Comparison of ENCODE assay signal across 11 mouse cellular contexts in the genomic region with DNA sequence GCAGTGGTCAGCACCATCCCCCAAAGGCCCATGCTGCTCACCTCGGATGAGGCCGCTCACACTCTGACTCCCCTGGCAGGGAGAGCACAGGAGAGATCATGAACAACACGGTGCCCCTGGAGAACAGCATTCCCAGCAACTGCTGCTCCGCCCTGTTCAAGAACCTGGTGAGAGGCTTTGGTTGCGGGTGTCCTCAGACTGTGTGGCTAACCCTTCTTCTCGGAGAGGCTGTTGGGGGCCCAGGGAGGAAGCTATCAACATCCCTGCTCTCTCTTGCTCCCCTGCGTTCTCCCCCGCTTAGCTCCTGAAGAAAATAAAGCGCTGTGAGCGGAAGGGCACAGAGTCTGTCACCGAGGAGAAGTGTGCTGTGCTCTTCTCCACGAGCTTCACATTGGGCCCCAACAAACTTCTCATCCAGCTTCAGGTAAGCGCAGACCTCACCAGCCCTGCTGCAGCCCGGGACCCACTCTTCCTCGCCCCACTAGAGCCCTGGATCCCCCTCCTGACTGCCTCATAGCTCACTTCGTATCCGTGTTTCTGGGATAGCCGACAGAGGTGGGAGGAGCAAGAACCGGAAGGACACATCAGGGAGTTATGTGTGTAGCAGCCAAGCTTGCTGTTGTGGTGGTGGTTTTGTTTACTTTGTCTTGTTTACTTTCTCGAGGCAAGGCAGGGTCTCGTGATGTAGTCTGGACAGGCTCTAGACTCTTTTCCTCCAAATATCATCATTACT. TPM values are rescaled to one million over a fixed set of nuclear protein-coding genes. Genes with fewer than 3 reads are reported as not detected.
A peak's percentile ranks its signal among the peaks of the same experiment; 100 is the strongest.
DNase-seq lines count a peak whose midpoint lies in the region; ATAC-seq and TF ChIP-seq lines count a peak whose summit lies in the region.
"Had no signal": no experiment of that assay in that cellular context is flagged by ENCODE, and none has a peak within 500 bp of the region (broad histone marks: within the 10 kb centered on the region; RNA-seq: fewer than 3 reads in every experiment).

No protein-coding gene starts in this region.

- H3K27ac ChIP-seq in heart, embryonic 12.5 days (ENCODE audit: poor library complexity, severe bottlenecking), result no peak overlapping the region
- no peak overlapping the region for H3K27ac ChIP-seq in limb, embryonic 14.5 days (replicated peaks; ENCODE audit: low read depth, low read length)

- H3K27me3 ChIP-seq in heart, embryonic 12.5 days (replicated peaks), result no peaks in the 10 kb centered on the region
- no peaks in the 10 kb centered on the region for H3K27me3 ChIP-seq in limb, embryonic 14.5 days (ENCODE audit: control insufficient read depth, insufficient read depth, low read length)

- no peak for TF ChIP-seq POLR2A in limb, embryonic 14.5 days (IDR thresholded peaks at IDR 0.05; ENCODE audit: borderline replicate concordance, extremely low read depth, insufficient read depth, insufficient read length)

- peaks cover 2% of the 10 kb centered on the region for H3K4me1 ChIP-seq in heart, embryonic 12.5 days (replicated peaks)
- H3K4me1 ChIP-seq in limb, embryonic 14.5 days (ENCODE audit: control insufficient read depth, insufficient read depth, low read length), result no peaks in the 10 kb centered on the region

- WGBS in heart, embryonic 12.5 days, result 51% methylated on average over 21 of the region's 21 CpGs
- 51% methylated on average over 21 of the region's 21 CpGs for WGBS in limb, embryonic 14.5 days

- H3K36me3 ChIP-seq in heart, embryonic 12.5 days, result peaks cover 83% of the 10 kb centered on the region
- peaks cover 12% of the 10 kb centered on the region for H3K36me3 ChIP-seq in limb, embryonic 14.5 days (ENCODE audit: control insufficient read depth, insufficient read depth, low read length)

- H3K4me2 ChIP-seq in heart, embryonic 12.5 days, result peak overlapping the region; percentile 38
- no peak overlapping the region; the same call in 1 of the 2 replicates for H3K4me2 ChIP-seq in limb, embryonic 14.5 days (replicated peaks; ENCODE audit: low read depth, low read length, severe bottlenecking)

- 0 out of 2 replicates have a peak overlapping the region, but pooled peaks have one; percentile 15 for H3K9ac ChIP-seq in heart, embryonic 12.5 days
- peak overlapping the region; percentile 16; the same call in 1 of the 2 replicates for H3K9ac ChIP-seq in limb, embryonic 14.5 days (ENCODE audit: low read depth, low read length, severe bottlenecking)

- ATAC-seq in heart, embryonic 12.5 days (ENCODE audit: insufficient number of reproducible peaks, low FRiP score), result no peak
- no peak for ATAC-seq in limb, embryonic 14.5 days (ENCODE audit: low FRiP score, low read depth)
- no peak for ATAC-seq in frontal cortex, adult (ENCODE audit: low TSS enrichment)

- no peak for DNase-seq in heart, postnatal 10 days
- DNase-seq in retina, postnatal 1 day, result peak; percentile 36
- no peak for DNase-seq in retina, embryonic 14.5 days (ENCODE audit: low spot score)
- DNase-seq in limb, embryonic 14.5 days (ENCODE audit: low spot score), result peak; percentile 1
- DNase-seq in yolk sac, embryonic 10.5 days (ENCODE audit: low spot score), result peak; percentile 57
- no peak for DNase-seq in spleen, postnatal 10 days (ENCODE audit: low spot score in 2 of 2)
- DNase-seq: adrenal gland, postnatal 36 days; cerebellum, postnatal 36 days; gastrocnemius, postnatal 25 days had no signal

- intact Hi-C loops in heart, postnatal 10 days (cut with DNase I), result no loop called here

- H3K4me3 ChIP-seq in heart, embryonic 12.5 days, result no peak overlapping the region
- H3K4me3 ChIP-seq in limb, embryonic 14.5 days (replicated peaks; ENCODE audit: low read length), result no peak overlapping the region

- H3K9me3 ChIP-seq in heart, embryonic 12.5 days (replicated peaks), result no peaks in the 10 kb centered on the region
- H3K9me3 ChIP-seq in limb, embryonic 14.5 days (ENCODE audit: control insufficient read depth, low read length), result no peaks in the 10 kb centered on the region

RNA-seq across cellular contexts. Expression of a gene that starts 10.3 kb away (rescaled TPM):
- 27.8 and 28.2 TPM in 2 replicates for polyA plus RNA-seq in heart, embryonic 12.5 days (2016; fragmentation: Nextera tagmentation; extraction: Ambion mirVana)
- 10 to 100 TPM; 45.9 to 46.8 TPM for total RNA-seq in heart, postnatal 10 days (2021)
- 30.7 and 33.5 TPM in 2 replicates for polyA plus RNA-seq in limb, embryonic 14.5 days (2012; rRNA removed)
- polyA plus RNA-seq in limb, embryonic 14.5 days (2014; fragmentation: Nextera tagmentation; extraction: Ambion mirVana), result 22.2 and 24.6 TPM in 2 replicates

RNA-seq across cellular contexts. Expression of a gene that starts 13.6 kb away (rescaled TPM):
- 8.9 and 9.2 TPM in 2 replicates for polyA plus RNA-seq in heart, embryonic 12.5 days (2016; fragmentation: Nextera tagmentation; extraction: Ambion mirVana)
- 1 to 10 TPM; 5.0 to 7.0 TPM for total RNA-seq in heart, postnatal 10 days (2021)
- polyA plus RNA-seq in limb, embryonic 14.5 days (2012; rRNA removed), result 12.3 and 13.9 TPM in 2 replicates
- polyA plus RNA-seq in limb, embryonic 14.5 days (2014; fragmentation: Nextera tagmentation; extraction: Ambion mirVana), result 9.0 and 10.2 TPM in 2 replicates

RNA-seq across cellular contexts. Expression of a gene that starts 15.3 kb away (rescaled TPM):
- polyA plus RNA-seq in heart, embryonic 12.5 days (2016; fragmentation: Nextera tagmentation; extraction: Ambion mirVana), result 13.4 and 13.7 TPM in 2 replicates
- 10 to 100 TPM in 1 of 2 experiments, 1 to 10 TPM in 1; 8.5 to 11.7 TPM for total RNA-seq in heart, postnatal 10 days (2021)
- polyA plus RNA-seq in limb, embryonic 14.5 days (2012; rRNA removed), result 64.5 and 68.3 TPM in 2 replicates
- polyA plus RNA-seq in limb, embryonic 14.5 days (2014; fragmentation: Nextera tagmentation; extraction: Ambion mirVana), result 16.4 and 19.9 TPM in 2 replicates

RNA-seq across cellular contexts. Expression of a gene that starts 32.1 kb away (rescaled TPM):
- 43.3 and 46.1 TPM in 2 replicates for polyA plus RNA-seq in heart, embryonic 12.5 days (2016; fragmentation: Nextera tagmentation; extraction: Ambion mirVana)
- 10 to 100 TPM; 95.8 to 96.3 TPM for total RNA-seq in heart, postnatal 10 days (2021)
- polyA plus RNA-seq in limb, embryonic 14.5 days (2012; rRNA removed), result 261 and 271 TPM in 2 replicates
- 146 and 172 TPM in 2 replicates for polyA plus RNA-seq in limb, embryonic 14.5 days (2014; fragmentation: Nextera tagmentation; extraction: Ambion mirVana)

RNA-seq across cellular contexts. Expression of a gene that starts 51.9 kb away (rescaled TPM):
- polyA plus RNA-seq in heart, embryonic 12.5 days (2016; fragmentation: Nextera tagmentation; extraction: Ambion mirVana), result 0.22 and 0.32 TPM in 2 replicates
- not detected for total RNA-seq in heart, postnatal 10 days (2021)
- 1.2 and 1.7 TPM in 2 replicates for polyA plus RNA-seq in limb, embryonic 14.5 days (2012; rRNA removed)
- 0.30 and 0.48 TPM in 2 replicates for polyA plus RNA-seq in limb, embryonic 14.5 days (2014; fragmentation: Nextera tagmentation; extraction: Ambion mirVana)

Comparison
In these comparisons a context has a peak if more than half of its experiments do, and no peak if none do; other contexts are left out.
1. DNase-seq: peak in retina, postnatal 1 day (single experiment), limb, embryonic 14.5 days (single experiment) and yolk sac, embryonic 10.5 days (single experiment); none in heart, postnatal 10 days (0 of 2), retina, embryonic 14.5 days (single experiment) and spleen, postnatal 10 days (0 of 2).